Mouse (Mus musculus) spleen, postnatal 14 days (tissue): Measurements from ENCODE around the gene B3galt6.

Experiments
- DNase-seq, 2 experiments: peaks; one replicate each; pipeline ENCODE4 v3.0.0; 2021 to 2022; ENCODE audit warnings: low spot score in 2 of 2

B3galt6 gene

GRCm38 (mm10) chr4:155992241-155992905 lies at the start of gene B3galt6, which contains the start of gene Sdf4:
B3galt6 (minus strand) TSS chr4:155992649.
Sdf4 (plus strand) TSS chr4:155992872.
- peak; percentile 69 to 82 for DNase-seq

DNA sequence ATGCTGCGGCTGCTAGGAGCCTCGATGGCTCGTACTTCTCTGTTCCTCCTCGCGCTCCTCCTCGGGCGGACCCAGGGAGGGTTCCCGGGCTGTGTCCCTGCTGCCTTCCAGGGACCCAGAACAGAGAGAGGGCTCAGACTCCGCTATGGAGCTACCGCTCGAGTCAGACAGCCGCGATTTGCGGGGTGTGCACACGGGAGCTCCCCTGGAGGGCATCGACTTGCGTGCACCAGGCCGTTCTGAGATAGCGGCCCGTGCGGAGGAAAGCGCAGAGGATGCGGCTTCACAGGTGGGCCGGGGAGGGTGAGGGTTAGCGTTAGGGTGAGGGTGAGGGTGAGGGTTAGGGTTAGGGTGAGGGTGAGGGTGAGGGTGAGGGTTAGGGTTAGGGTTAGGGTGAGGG lies 42.5 kb upstream of the B3galt6 start:
- no peak for DNase-seq

GRCm38 (mm10) chr4:156034301-156034700 lies 41.9 kb upstream of the B3galt6 start:
- no peak for DNase-seq

- DNase-seq, result peak in 1 of 2 experiments; percentile 28
Observed at GRCm38 (mm10) chr4:156033476-156034119, 41.1 kb upstream of the B3galt6 start.

DNA sequence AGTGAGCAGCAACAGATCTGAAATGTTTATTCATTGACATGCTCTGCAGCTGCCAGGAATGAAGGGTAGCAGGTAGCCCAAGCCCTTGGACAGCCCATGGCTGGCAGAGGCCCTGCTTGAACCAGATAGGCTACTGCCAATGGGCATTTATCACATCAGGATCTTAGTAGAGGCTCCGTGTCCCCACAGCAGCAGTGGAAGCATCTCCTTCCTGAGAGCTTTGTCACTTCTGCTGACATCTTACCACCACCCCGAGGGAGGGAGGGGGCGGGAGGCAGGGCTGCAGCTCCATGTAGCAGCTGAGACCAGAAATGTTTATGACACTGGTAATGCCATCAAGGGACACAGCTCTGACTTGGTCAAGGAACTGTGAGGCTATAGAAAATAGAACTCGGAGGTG lies 40.4 kb upstream of the B3galt6 start:
- no peak for DNase-seq

GRCm38 (mm10) chr4:156031593-156032391 lies 39.3 kb upstream of the B3galt6 start:
- peak in 1 of 2 experiments; percentile 31 for DNase-seq

- DNase-seq, result no peak
Observed at GRCm38 (mm10) chr4:156031255-156031592, 38.8 kb upstream of the B3galt6 start.

DNA sequence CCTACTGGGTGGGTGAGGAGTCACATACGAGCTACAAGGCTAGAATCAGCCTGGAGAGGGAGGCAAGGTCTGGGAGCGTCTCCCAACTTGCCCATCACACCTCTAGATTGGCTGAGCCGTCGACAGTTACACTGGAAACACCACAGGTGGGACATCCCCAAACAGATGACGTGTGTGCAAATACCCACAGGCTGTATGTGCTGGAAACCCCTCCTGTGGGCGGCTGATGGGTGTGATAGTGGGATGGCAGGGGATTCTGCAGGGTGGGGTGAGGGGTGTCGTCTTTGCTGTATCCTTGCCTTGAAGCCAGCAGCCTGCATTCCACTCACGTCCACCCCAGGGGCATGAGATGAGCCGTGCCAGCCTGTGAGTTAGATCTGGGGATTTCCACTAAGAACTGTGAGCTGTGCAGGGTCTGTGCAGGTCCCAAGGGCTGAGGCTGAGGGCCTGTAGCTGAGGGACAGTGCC lies 38.2 kb upstream of the B3galt6 start:
- no peak for DNase-seq

- no peak for DNase-seq
Observed at GRCm38 (mm10) chr4:156028580-156028979, 36.1 kb upstream of the B3galt6 start.

- peak in 1 of 2 experiments; percentile 37 for DNase-seq
Observed at GRCm38 (mm10) chr4:156026013-156026412, 33.6 kb upstream of the B3galt6 start, which contains the start of gene Tnfrsf18. Tnfrsf18 (plus strand) TSS chr4:156026164.

- no peak for DNase-seq
Observed at GRCm38 (mm10) chr4:156024184-156024583, 31.7 kb upstream of the B3galt6 start.

DNA sequence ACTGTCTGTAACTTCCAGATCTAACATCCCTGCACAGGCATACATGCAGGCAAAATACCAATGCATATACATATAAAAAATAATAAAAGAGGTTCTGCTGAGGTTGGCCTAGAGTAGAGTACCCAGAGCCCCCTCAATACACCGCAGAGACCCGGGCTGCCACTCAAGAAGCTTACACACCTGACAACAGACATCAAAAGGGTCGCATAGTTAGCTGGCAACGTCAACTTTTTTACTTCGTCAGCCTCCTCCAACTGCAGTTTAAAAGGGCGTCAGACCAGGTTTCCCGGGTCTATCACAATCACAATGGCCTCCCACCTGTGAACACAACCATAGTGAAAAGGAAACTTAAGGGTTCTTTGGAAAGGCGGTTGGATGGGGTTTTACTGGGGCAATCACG lies 31.1 kb upstream of the B3galt6 start:
- DNase-seq, result no peak

DNA sequence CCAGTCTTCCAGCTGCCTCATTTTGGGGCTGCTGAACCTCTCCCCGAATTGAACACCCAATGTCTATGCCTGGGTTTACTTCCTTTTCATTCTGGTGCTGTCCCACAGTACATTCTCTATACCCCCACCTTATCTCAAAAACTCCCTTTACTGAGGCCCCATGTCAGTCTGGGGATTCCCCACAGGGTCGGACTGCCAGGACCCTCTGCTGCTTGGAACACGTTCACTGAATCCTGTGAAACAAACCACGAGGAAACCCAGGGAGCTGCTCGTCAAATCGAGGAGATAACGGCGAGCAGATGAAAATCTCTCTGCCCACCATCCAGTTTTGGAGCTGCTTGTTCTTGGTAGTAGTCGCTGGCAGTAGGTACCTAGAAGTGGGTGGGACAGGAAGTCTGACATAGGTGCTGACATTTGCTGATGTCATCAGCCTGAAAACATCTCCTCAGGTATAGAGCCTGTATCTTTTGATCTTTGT lies 29.5 kb upstream of the B3galt6 start:
- DNase-seq, result no peak

GRCm38 (mm10) chr4:156021381-156021780 lies 28.9 kb upstream of the B3galt6 start:
- DNase-seq, result no peak

GRCm38 (mm10) chr4:156019771-156020170 lies 27.3 kb upstream of the B3galt6 start:
- no peak for DNase-seq

GRCm38 (mm10) chr4:156014436-156014835 lies 22.0 kb upstream of the B3galt6 start:
- DNase-seq, result no peak

GRCm38 (mm10) chr4:156013637-156014036 lies 21.2 kb upstream of the B3galt6 start, which contains the start of gene Tnfrsf4:
Tnfrsf4 (plus strand) TSS chr4:156013843.
- no peak for DNase-seq

DNA sequence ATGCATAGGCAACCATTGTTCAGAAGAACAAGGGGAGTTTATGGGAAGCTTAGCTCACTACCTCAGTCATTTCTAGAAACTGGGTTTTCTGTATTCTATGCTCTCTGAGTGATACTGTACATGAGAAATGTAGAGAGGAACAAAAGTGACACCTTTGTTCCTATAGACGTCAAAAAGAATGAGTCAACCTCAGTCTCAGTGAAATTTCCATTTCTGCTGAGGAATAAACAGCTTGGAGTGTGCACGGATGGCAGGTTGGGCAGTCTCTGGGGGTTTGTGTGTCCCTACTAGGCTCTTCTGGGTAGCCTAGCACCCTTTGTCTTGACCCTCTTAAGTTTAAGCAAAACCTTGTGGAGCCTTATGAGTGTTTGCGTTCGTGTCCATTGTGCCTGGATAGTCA lies 15.9 kb upstream of the B3galt6 start:
- no peak for DNase-seq

DNA sequence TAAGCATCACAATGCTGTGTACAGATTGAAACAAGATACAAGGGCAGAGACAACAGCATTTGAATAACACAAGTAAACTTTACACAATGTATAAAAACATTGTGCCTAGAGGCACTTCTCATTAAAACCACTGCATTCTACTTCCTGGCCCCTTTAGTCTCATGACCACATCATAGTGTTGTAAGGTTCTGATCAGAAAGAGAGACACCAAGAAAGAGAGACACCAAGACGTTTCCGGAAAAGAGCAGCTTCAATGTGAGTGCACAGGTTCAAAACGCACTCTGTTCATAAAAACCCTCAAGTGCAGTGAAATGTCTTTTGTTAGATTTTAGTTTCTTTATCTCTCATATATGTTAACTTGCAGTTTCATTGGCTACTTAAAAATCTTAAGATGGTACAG lies 11.7 kb upstream of the B3galt6 start:
- DNase-seq, result no peak

DNA sequence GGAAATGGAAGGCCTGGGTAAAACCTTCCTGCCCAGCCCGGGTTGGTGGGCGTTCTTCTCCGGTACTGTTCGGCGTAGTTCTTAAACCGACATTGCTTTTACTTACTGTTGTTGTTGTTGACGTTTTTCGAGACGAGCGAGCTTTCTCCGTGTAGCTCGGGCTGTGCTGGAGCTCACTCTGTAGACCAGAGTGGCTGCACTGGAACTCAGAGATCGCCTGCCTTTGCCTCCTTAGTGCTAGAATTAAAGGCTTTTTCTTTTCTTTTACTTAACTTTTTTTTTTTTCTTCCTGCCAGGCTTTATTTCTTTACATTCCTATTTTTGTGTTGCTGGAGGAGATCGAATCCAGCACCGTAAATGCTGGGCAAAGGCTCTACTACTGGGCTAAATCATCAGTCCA lies 1.2 kb upstream of the B3galt6 start:
- DNase-seq, result no peak

DNA sequence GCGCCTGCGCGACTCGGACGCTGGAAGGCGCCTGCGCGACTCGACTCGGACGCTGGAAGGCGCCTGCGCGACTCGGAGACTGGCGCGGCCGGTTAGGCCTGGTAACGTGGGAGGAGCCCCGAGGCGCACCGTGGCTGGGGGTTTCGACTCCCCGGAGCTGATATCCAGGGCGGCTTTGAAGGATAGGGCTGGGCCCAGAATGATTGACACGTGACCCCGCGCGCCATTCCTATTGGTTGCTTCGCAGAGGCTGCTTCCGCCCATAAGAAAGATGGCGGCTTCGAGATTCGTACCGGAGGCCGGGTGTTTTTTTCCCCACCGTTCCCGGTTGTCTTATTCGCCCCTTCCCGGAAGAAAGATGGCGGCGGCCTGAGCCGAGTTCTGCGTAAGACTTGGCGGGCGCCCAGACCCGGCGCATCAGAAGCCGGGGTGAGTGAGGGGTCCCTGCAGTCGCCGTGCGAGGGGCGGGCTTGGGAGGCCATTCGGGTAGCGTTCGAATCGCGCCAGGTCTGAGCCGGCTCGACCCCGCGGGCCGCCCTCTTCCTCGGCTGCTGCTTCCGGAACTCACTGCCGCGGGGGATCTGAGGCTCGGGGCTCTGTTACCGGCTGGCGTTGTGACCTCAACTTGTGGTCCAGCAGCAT lies 578 bp upstream of the B3galt6 start:
- DNase-seq, result peak; percentile 92 to 96

DNA sequence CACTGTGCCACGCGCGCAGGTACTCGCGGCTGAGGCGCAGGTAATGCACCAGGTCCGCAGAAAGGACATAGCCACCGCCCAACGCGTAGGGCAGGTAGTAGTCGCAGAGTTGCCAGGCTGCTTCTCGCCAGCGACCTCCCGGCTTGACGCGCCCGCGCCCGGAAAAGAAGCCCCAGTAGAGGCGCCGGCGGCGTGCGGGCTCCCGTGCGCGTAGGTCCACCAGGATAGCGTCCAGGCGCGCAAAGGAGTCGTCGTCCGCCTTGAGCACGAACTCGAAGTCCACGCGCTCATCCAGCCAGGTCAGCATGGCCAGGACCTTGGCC lies 580 bp downstream of the B3galt6 start:
- no peak for DNase-seq
